Mouse (Mus musculus): ENCODE measurements around the gene Vwa3b. TPM values are rescaled to one million over a fixed set of nuclear protein-coding genes. Genes with fewer than 3 reads are reported as not detected.

The Vwa3b gene
- polyA plus RNA-seq, 1 experiment from 2014 or later: 0.21 TPM

- H3K9me3 ChIP-seq (replicated peaks): no peaks in the 10 kb centered on the region
- no peaks in the 10 kb centered on the region for H3K4me1 ChIP-seq
- H3K4me3 ChIP-seq: no peak overlapping the region
- WGBS: 78% methylated on average over 5 of the region's 5 CpGs
- no peak overlapping the region for H3K27ac ChIP-seq (replicated peaks)
- no peaks in the 10 kb centered on the region for H3K36me3 ChIP-seq
- no peak for DNase-seq (ENCODE audit: low spot score)
- H3K27me3 ChIP-seq (ENCODE audit: low read depth, poor library complexity, severe bottlenecking): no peaks in the 10 kb centered on the region
These were observed 153.5 kb downstream of the Vwa3b start for GRCm38 (mm10) chr1:37179852-37180251.

- DNase-seq (ENCODE audit: low spot score): no peak
- peaks cover 10% of the 10 kb centered on the region for H3K4me1 ChIP-seq
- H3K4me3 ChIP-seq: no peak overlapping the region
- no peaks in the 10 kb centered on the region for H3K36me3 ChIP-seq
- 69% methylated on average over 6 of the region's 6 CpGs for WGBS
- H3K9me3 ChIP-seq (replicated peaks): no peaks in the 10 kb centered on the region
- H3K27ac ChIP-seq (replicated peaks): no peak overlapping the region
- H3K27me3 ChIP-seq (ENCODE audit: low read depth, poor library complexity, severe bottlenecking): no peaks in the 10 kb centered on the region
These were observed 160.7 kb downstream of the Vwa3b start for GRCm38 (mm10) chr1:37187050-37187449.

- H3K4me3 ChIP-seq: no peak overlapping the region
- H3K9me3 ChIP-seq (replicated peaks): no peaks in the 10 kb centered on the region
- no peaks in the 10 kb centered on the region for H3K27me3 ChIP-seq (ENCODE audit: low read depth, poor library complexity, severe bottlenecking)
- DNase-seq (ENCODE audit: low spot score): no peak
- peaks cover 6% of the 10 kb centered on the region; the same call in 1 of the 2 replicates for H3K4me1 ChIP-seq
- H3K27ac ChIP-seq (replicated peaks): no peak overlapping the region
- H3K36me3 ChIP-seq: no peaks in the 10 kb centered on the region
- WGBS: 68% methylated on average over 4 of the region's 4 CpGs
These were observed 168.2 kb downstream of the Vwa3b start for GRCm38 (mm10) chr1:37194607-37195006.

GRCm38 (mm10) chr1:37201406-37201805 lies 175.0 kb downstream of the Vwa3b start:
- no peaks in the 10 kb centered on the region for H3K4me1 ChIP-seq
- WGBS: 90% methylated on average over 4 of the region's 4 CpGs
- no peak overlapping the region for H3K27ac ChIP-seq (replicated peaks)
- H3K9me3 ChIP-seq (replicated peaks): no peaks in the 10 kb centered on the region
- H3K27me3 ChIP-seq (ENCODE audit: low read depth, poor library complexity, severe bottlenecking): no peaks in the 10 kb centered on the region
- no peaks in the 10 kb centered on the region for H3K36me3 ChIP-seq
- DNase-seq (ENCODE audit: low spot score): no peak
- no peak overlapping the region for H3K4me3 ChIP-seq

- H3K36me3 ChIP-seq: no peaks in the 10 kb centered on the region
- DNase-seq (ENCODE audit: low spot score): no peak
- H3K4me1 ChIP-seq: no peaks in the 10 kb centered on the region
- H3K9me3 ChIP-seq (replicated peaks): no peaks in the 10 kb centered on the region
- no peak overlapping the region for H3K4me3 ChIP-seq
- H3K27me3 ChIP-seq (ENCODE audit: low read depth, poor library complexity, severe bottlenecking): no peaks in the 10 kb centered on the region
- WGBS: 88% methylated on average over 8 of the region's 8 CpGs
- H3K27ac ChIP-seq (replicated peaks): no peak overlapping the region
These were observed 181.3 kb downstream of the Vwa3b start for GRCm38 (mm10) chr1:37207743-37208142.

- no peaks in the 10 kb centered on the region for H3K27me3 ChIP-seq (ENCODE audit: low read depth, poor library complexity, severe bottlenecking)
- 92% methylated on average over 9 of the region's 9 CpGs for WGBS
- DNase-seq (ENCODE audit: low spot score): no peak
- H3K27ac ChIP-seq (replicated peaks): no peak overlapping the region
- no peaks in the 10 kb centered on the region for H3K4me1 ChIP-seq
- H3K4me3 ChIP-seq: no peak overlapping the region
- H3K36me3 ChIP-seq: no peaks in the 10 kb centered on the region
- H3K9me3 ChIP-seq (replicated peaks): no peaks in the 10 kb centered on the region
These were observed 186.0 kb downstream of the Vwa3b start for GRCm38 (mm10) chr1:37212375-37212774.

GRCm38 (mm10) chr1:37214144-37214543 lies 187.7 kb downstream of the Vwa3b start, which contains the start of gene Cnga3:
TSS of gene Cnga3 (plus strand) at chr1:37214434.
- DNase-seq (ENCODE audit: low spot score): no peak
- Histone ChIP-seq H3K27me3 (ENCODE audit: low read depth, poor library complexity, severe bottlenecking) (no peaks in the 10 kb centered on the region), H3K4me3 (no peak within 1 kb of the TSS), H3K27ac (replicated peaks) (no peak within 1 kb of the TSS), H3K9me3 (replicated peaks) (no peaks in the 10 kb centered on the region), H3K36me3 (no peaks in the 10 kb centered on the region), H3K4me1 (peaks cover 13% of the 10 kb centered on the region)
- 73% methylated on average over 1 of the region's 1 CpGs for WGBS

GRCm38 (mm10) chr1:37218386-37218785 lies 192.0 kb downstream of the Vwa3b start:
- H3K4me3 ChIP-seq: 0 out of 2 replicates have a peak overlapping the region, but pooled peaks have one; percentile 1
- H3K9me3 ChIP-seq (replicated peaks): no peaks in the 10 kb centered on the region
- peak; percentile 68 for DNase-seq (ENCODE audit: low spot score)
- H3K36me3 ChIP-seq: no peaks in the 10 kb centered on the region
- H3K4me1 ChIP-seq: peaks cover 29% of the 10 kb centered on the region
- no peaks in the 10 kb centered on the region for H3K27me3 ChIP-seq (ENCODE audit: low read depth, poor library complexity, severe bottlenecking)
- H3K27ac ChIP-seq (replicated peaks): no peak overlapping the region
- WGBS: 5% methylated on average over 14 of the region's 14 CpGs

- H3K9me3 ChIP-seq (replicated peaks): no peaks in the 10 kb centered on the region
- no peaks in the 10 kb centered on the region for H3K27me3 ChIP-seq (ENCODE audit: low read depth, poor library complexity, severe bottlenecking)
- peaks cover 29% of the 10 kb centered on the region for H3K4me1 ChIP-seq
- WGBS: 85% methylated on average over 5 of the region's 5 CpGs
- no peak overlapping the region for H3K27ac ChIP-seq (replicated peaks)
- H3K36me3 ChIP-seq: no peaks in the 10 kb centered on the region
- no peak overlapping the region for H3K4me3 ChIP-seq
- DNase-seq (ENCODE audit: low spot score): no peak
These were observed 193.2 kb downstream of the Vwa3b start for GRCm38 (mm10) chr1:37219593-37219992.

GRCm38 (mm10) chr1:37220134-37220907 lies 193.9 kb downstream of the Vwa3b start:
- no peaks in the 10 kb centered on the region for H3K9me3 ChIP-seq (replicated peaks)
- WGBS: 49% methylated on average over 6 of the region's 6 CpGs
- peak; percentile 69 for DNase-seq (ENCODE audit: low spot score)
- H3K27ac ChIP-seq (replicated peaks): no peak overlapping the region
- H3K36me3 ChIP-seq: no peaks in the 10 kb centered on the region
- H3K4me3 ChIP-seq: no peak overlapping the region
- peaks cover 29% of the 10 kb centered on the region for H3K4me1 ChIP-seq
- no peaks in the 10 kb centered on the region for H3K27me3 ChIP-seq (ENCODE audit: low read depth, poor library complexity, severe bottlenecking)

- no peak overlapping the region for H3K27ac ChIP-seq (replicated peaks)
- no peak overlapping the region for H3K4me3 ChIP-seq
- H3K4me1 ChIP-seq: peaks cover 29% of the 10 kb centered on the region
- H3K36me3 ChIP-seq: no peaks in the 10 kb centered on the region
- whole genome bisulfite sequencing: 77% methylated on average over 7 of the region's 7 CpGs
- no peak for DNase-seq (ENCODE audit: low spot score)
- H3K9me3 ChIP-seq (replicated peaks): no peaks in the 10 kb centered on the region
- H3K27me3 ChIP-seq (ENCODE audit: low read depth, poor library complexity, severe bottlenecking): no peaks in the 10 kb centered on the region
These were observed 195.6 kb downstream of the Vwa3b start for GRCm38 (mm10) chr1:37222002-37222401.

GRCm38 (mm10) chr1:37230404-37230803 lies 204.0 kb downstream of the Vwa3b start:
- no peaks in the 10 kb centered on the region for H3K27me3 ChIP-seq (ENCODE audit: low read depth, poor library complexity, severe bottlenecking)
- no peak overlapping the region for H3K27ac ChIP-seq (replicated peaks)
- no peak for DNase-seq (ENCODE audit: low spot score)
- H3K4me1 ChIP-seq: no peaks in the 10 kb centered on the region
- 77% methylated on average over 6 of the region's 6 CpGs for WGBS
- H3K9me3 ChIP-seq (replicated peaks): peaks cover 12% of the 10 kb centered on the region; the same call in 1 of the 2 replicates
- no peak overlapping the region for H3K4me3 ChIP-seq
- H3K36me3 ChIP-seq: no peaks in the 10 kb centered on the region

- Histone ChIP-seq H3K4me3 (no peak overlapping the region), H3K9me3 (replicated peaks) (peaks cover 12% of the 10 kb centered on the region; the same call in 1 of the 2 replicates), H3K27ac (replicated peaks) (no peak overlapping the region), H3K27me3 (ENCODE audit: low read depth, poor library complexity, severe bottlenecking) (no peaks in the 10 kb centered on the region), H3K4me1 (no peaks in the 10 kb centered on the region), H3K36me3 (no peaks in the 10 kb centered on the region)
- DNase-seq (ENCODE audit: low spot score): no peak
- 71% methylated on average over 6 of the region's 6 CpGs for WGBS
These were observed 204.9 kb downstream of the Vwa3b start for GRCm38 (mm10) chr1:37231295-37231701.
